Mouse (Mus musculus): Measurements from ENCODE around the gene Gm5460.

Gm5460 gene

GRCm38 (mm10) chr14:34077222-34077621 is 60.7 kb downstream of the Gm5460 start:
- no peak for DNase-seq (ENCODE audit: low spot score)

GRCm38 (mm10) chr14:34078293-34078692 is 61.7 kb downstream of the Gm5460 start:
- no peak for DNase-seq (ENCODE audit: low spot score)

- DNase-seq (ENCODE audit: low spot score), result peak; percentile 80
Observed at GRCm38 (mm10) chr14:34080321-34080997, 63.9 kb downstream of the Gm5460 start.

GRCm38 (mm10) chr14:34085731-34086130 is 69.2 kb downstream of the Gm5460 start, which contains the start of gene Anxa8:
Gene Anxa8, plus strand, starts transcription at chr14:34085981.
- no peak for DNase-seq (ENCODE audit: low spot score)

- no peak for DNase-seq (ENCODE audit: low spot score)
Observed at GRCm38 (mm10) chr14:34086806-34087205, 70.2 kb downstream of the Gm5460 start.

- DNase-seq (ENCODE audit: low spot score), result no peak
Observed at GRCm38 (mm10) chr14:34087856-34088398, 71.4 kb downstream of the Gm5460 start.

- DNase-seq (ENCODE audit: low spot score), result no peak
Observed at GRCm38 (mm10) chr14:34089796-34090195, 73.2 kb downstream of the Gm5460 start.

GRCm38 (mm10) chr14:34091475-34091874 is 74.9 kb downstream of the Gm5460 start:
- no peak for DNase-seq (ENCODE audit: low spot score)

- DNase-seq (ENCODE audit: low spot score), result no peak
Observed at GRCm38 (mm10) chr14:34092856-34093255, 76.3 kb downstream of the Gm5460 start.

- no peak for DNase-seq (ENCODE audit: low spot score)
Observed at GRCm38 (mm10) chr14:34096161-34096560, 79.6 kb downstream of the Gm5460 start.

All from MN1 (cell line).